Mouse (Mus musculus) midbrain, embryonic 14.5 days (tissue): ENCODE measurements at regions not wholly inside any gene's neighbourhood (a gene's known extent, or its start where the extent isn't known, plus 50 kb on each side); places are given as distances from the start of the nearest gene placed in this dataset.

ENCODE experiments used
- ATAC-seq: fragments of 200-750 bp; cut with Nextera tagmentation; 2 replicates; pipeline ENCODE4 v1.8.0; 2017; ENCODE audit warnings: moderate number of reproducible peaks, moderate library complexity; ENCODE audit not compliant: low FRiP score, low TSS enrichment
- DNase-seq: peaks from one replicate; pipeline ENCODE4 v3.0.0-alpha.2; 2015
- H3K27ac ChIP-seq: fragments of 300-500 bp; sonication (generic); replicated peaks from 2 replicates; pipeline ENCODE4 v1.5.1; 2014; ENCODE audit warnings: mild to moderate bottlenecking, low read depth, low read length, moderate library complexity
- H3K27me3 ChIP-seq: fragments of 300-500 bp; sonication (generic); 2 replicates; pipeline ENCODE4 v1.6.1; 2014; ENCODE audit warnings: low read length, control low read depth, mixed read lengths; ENCODE audit not compliant: control insufficient read depth, insufficient read depth
- H3K36me3 ChIP-seq: fragments of 300-500 bp; sonication (generic); 2 replicates; pipeline ENCODE4 v1.6.1; 2014; ENCODE audit warnings: low read length, control low read depth; ENCODE audit not compliant: control insufficient read depth, insufficient read depth
- H3K4me1 ChIP-seq: fragments of 300-500 bp; sonication (generic); 2 replicates; pipeline ENCODE4 v1.6.1; 2014; ENCODE audit warnings: mild to moderate bottlenecking, antibody characterized with exemption, low read length, control low read depth; ENCODE audit not compliant: control insufficient read depth, insufficient read depth
- H3K4me2 ChIP-seq: fragments of 300-500 bp; sonication (generic); 2 replicates; pipeline ENCODE4 v1.6.1; 2014; ENCODE audit warnings: mild to moderate bottlenecking, low read length, moderate library complexity
- H3K4me3 ChIP-seq: fragments of 300-500 bp; sonication (generic); replicated peaks from 2 replicates; pipeline ENCODE4 v1.5.1; 2014; ENCODE audit warnings: low read depth, low read length
- H3K9ac ChIP-seq: fragments of 300-500 bp; sonication (generic); replicated peaks from 2 replicates; pipeline ENCODE4 v1.6.1; 2014; ENCODE audit warnings: mild to moderate bottlenecking, low read length, moderate library complexity
- H3K9me3 ChIP-seq: fragments of 300-500 bp; sonication (generic); 2 replicates; pipeline ENCODE4 v1.6.1; 2016; ENCODE audit warnings: low read length, control low read depth, mixed read lengths; ENCODE audit not compliant: control insufficient read depth
- WGBS: fragments of 180-500 bp; shearing (Covaris S2); extraction: QIAGEN DNeasy Blood & Tissue Kit; methylation state at CpG from one replicate; pipeline ENCODE4 v1.1.7; 2014; 5-methylcytosine and 5-hydroxymethylcytosine counted together

DNA sequence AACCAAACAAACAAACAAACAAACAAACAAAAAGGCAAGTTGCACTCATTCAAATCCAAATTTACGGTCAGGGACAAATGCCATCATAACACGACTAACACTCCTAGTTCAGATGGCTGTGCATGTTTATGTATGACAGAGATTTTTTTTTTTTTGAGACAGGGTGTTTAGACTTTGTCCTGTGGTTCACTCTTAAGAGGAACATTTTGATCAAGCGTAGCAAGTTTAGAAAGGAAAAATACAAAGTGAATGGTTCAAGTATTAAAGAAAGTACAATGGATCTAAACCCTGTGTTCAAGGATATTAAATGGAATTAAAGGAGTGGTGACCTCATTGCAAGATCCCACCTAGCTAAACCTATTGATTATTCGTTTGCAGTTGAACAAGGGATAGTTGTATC, 60.2 kb upstream of the Slc6a6 start:
- Histone ChIP-seq H3K27ac (no peak overlapping the region), H3K4me3 (no peak overlapping the region), H3K9me3 (no peaks in the 10 kb centered on the region), H3K4me2 (no peak overlapping the region), H3K36me3 (no peaks in the 10 kb centered on the region), H3K27me3 (no peaks in the 10 kb centered on the region), H3K9ac (no peak overlapping the region), H3K4me1 (no peaks in the 10 kb centered on the region)
- WGBS: 87% methylated on average over 4 of the region's 4 CpGs
- DNase-seq (no peak), ATAC-seq (no peak)

DNA sequence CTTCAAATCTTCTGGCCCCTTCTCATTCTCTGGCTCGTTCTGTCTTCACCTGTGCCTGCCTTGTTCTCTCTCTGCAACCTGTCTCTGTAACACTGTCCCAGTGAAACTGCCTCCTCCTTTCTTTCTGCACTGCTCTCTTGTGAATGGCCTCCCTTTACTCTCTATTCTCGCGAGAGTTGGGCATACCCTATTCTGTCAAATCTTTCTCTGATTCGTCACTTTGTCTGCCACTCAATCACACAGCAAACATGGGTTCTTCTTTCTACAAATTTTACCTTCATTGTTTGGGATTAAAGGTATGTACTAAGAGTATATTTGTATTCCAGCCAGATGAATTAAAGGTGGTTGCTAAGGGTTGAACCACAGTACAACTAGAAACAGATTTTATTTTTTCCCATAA, 54.6 kb upstream of the Slc6a6 start:
- Histone ChIP-seq H3K27ac (no peak overlapping the region), H3K4me1 (no peaks in the 10 kb centered on the region), H3K36me3 (no peaks in the 10 kb centered on the region), H3K27me3 (no peaks in the 10 kb centered on the region), H3K9ac (no peak overlapping the region), H3K9me3 (no peaks in the 10 kb centered on the region), H3K4me3 (no peak overlapping the region), H3K4me2 (no peak overlapping the region)
- no peak for ATAC-seq
- no peak for DNase-seq
- 83% methylated on average over 4 of the region's 4 CpGs for WGBS

DNA sequence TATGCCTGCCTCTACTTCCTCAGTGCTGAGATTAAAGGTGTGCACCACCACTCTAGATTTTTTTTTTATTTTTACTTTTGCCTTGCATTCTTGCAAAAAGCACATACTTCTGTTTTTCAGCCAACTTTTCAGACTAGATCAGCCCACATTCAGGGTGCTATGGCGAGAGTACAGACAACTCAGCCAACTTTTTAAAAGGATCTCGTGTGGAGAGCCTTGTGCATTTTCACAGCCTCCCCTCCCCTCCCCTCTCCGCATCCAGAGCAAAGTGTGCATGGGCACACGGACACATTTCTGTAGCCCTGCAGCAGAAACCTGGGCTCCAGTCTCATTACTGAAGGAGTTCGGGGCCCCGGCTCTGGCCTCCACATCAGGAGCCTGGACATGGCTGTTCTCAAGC, 52.6 kb upstream of the Slc6a6 start:
- H3K27me3 ChIP-seq: no peaks in the 10 kb centered on the region
- H3K36me3 ChIP-seq: no peaks in the 10 kb centered on the region
- H3K9me3 ChIP-seq: no peaks in the 10 kb centered on the region
- H3K4me2 ChIP-seq: no peak overlapping the region
- no peak overlapping the region for H3K9ac ChIP-seq
- DNase-seq (no peak), ATAC-seq (no peak)
- WGBS: 92% methylated on average over 6 of the region's 6 CpGs
- no peak overlapping the region for H3K27ac ChIP-seq
- H3K4me1 ChIP-seq: no peaks in the 10 kb centered on the region
- H3K4me3 ChIP-seq: no peak overlapping the region
